Mouse (Mus musculus) olfactory bulb, adult 2 months (tissue): ENCODE data around the gene Ninj2.

ENCODE experiments used
- CTCF ChIP-seq: fragments of 200-500 bp; IDR thresholded peaks from 2 replicates; pipeline ENCODE4 v1.5.1; 2012; ENCODE audit warnings: low read depth, mild to moderate bottlenecking, low read length, moderate library complexity; ENCODE audit not compliant: insufficient read depth
- POLR2A ChIP-seq: fragments of 200-500 bp; IDR thresholded peaks from 2 replicates; pipeline ENCODE4 v1.6.1; 2012; ENCODE audit warnings: mild to moderate bottlenecking, low read depth, low read length, moderate library complexity; ENCODE audit not compliant: insufficient read depth

GRCm38 (mm10) chr6:120095096-120095495, 1.9 kb downstream of the Ninj2 start:
- TF ChIP-seq CTCF (no peak), POLR2A (no peak)
